Mouse (Mus musculus): ENCODE results near the gene Stam. TPM values are rescaled to one million over a fixed set of nuclear protein-coding genes. Genes with fewer than 3 reads are reported as not detected.
A peak's percentile ranks its signal among the peaks of the same experiment; 100 is the strongest.

The Stam gene
- polyA plus RNA-seq (2014; fragmentation: Nextera tagmentation; extraction: Ambion mirVana): 63.3 and 76.9 TPM in 2 replicates

DNA sequence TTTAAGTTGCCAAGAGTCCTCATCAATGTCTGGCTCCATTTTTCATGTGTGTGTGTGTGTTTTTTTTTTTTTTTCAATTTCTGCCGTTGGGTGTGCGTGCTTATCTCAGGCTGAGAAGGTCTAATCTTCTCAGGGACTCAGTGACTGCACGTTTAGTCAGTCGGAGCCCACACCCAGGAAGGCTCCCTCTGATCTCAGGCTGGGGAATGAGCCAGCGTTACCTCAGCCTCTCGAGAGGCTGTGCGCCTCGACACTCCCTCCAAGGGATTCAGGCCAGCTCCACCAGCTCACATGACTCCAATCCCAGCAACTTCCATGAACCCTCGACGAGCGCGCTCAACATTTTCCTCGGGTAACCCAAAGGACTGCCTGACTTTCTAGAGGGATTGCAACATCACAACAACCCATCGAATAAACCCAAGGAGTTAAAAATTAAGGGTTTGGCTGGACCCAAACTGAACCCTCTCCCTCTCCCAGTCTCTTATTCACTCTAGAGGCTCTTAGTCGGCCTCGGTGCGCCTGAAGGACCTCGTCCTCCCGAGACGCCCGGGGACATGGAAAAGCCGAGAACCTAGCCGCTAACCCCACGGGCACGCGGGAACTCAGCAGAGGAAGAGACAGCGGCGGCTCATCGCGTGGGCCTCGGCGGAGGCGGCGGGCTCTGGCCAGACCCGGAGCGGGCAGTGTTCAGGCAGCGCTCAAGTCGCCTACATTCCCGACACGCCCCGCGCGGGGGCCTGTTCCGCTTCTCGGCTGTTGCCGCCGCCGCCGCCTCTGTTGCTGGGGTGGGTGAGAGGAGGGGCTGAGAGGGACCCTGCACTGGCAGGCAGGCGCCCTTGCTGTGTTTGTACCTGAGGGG is at the start of gene Stam:
TSS of gene Stam (plus strand) at position 737 of the 859 bp plus-strand sequence.
- H3K4me1 ChIP-seq (ENCODE audit: control insufficient read depth, insufficient read depth, low read length): peaks cover 11% of the 10 kb centered on the region
- no peaks in the 10 kb centered on the region for H3K9me3 ChIP-seq (replicated peaks; ENCODE audit: control insufficient read depth, low read length)
- no peaks in the 10 kb centered on the region for H3K27me3 ChIP-seq (ENCODE audit: control insufficient read depth, insufficient read depth, low read length)
- no peaks in the 10 kb centered on the region for H3K36me3 ChIP-seq (ENCODE audit: control insufficient read depth, insufficient read depth, low read length)
- peak within 1 kb of the TSS; percentile 90 for H3K9ac ChIP-seq (ENCODE audit: low read depth, low read length)
- H3K27ac ChIP-seq (ENCODE audit: low read depth, low read length): peak within 1 kb of the TSS; percentile 97
- peak within 1 kb of the TSS; percentile 91 for H3K4me3 ChIP-seq (ENCODE audit: low read depth, low read length)
- peak within 1 kb of the TSS; percentile 63 for H3K4me2 ChIP-seq
- WGBS (ENCODE audit: insufficient replicate concordance): under 1% methylated on average over 45 of the region's 50 CpGs
- ATAC-seq (replicated peaks; ENCODE audit: insufficient number of reproducible peaks, low FRiP score, low TSS enrichment): peak; percentile 96

DNA sequence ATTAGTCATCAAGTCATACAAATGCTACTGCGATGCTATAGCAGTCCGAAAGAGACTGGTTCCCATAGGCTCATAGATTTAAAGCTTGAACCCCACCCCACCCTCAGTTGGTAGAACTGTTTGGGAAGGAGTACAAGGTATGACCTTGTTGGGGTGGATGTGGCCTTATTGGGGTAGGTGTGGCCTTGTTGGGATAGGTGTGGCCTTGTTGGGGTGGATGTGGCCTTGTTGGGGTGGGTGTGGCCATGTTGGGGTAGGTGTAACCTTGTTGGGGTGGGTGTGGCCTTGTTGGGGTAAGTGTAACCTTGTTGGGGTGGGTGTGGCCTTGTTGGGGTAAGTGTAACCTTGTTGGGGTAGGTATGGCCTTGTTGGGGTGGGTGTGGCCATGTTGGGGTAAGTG is 32.6 kb upstream of the Stam start:
- H3K27ac ChIP-seq (ENCODE audit: low read depth, low read length): no peak overlapping the region
- no peak overlapping the region for H3K4me2 ChIP-seq
- 97% methylated on average over 2 of the region's 2 CpGs for WGBS (ENCODE audit: insufficient replicate concordance)
- H3K4me3 ChIP-seq (ENCODE audit: low read depth, low read length): no peak overlapping the region
- no peaks in the 10 kb centered on the region for H3K9me3 ChIP-seq (replicated peaks; ENCODE audit: control insufficient read depth, low read length)
- H3K9ac ChIP-seq (ENCODE audit: low read depth, low read length): no peak overlapping the region
- no peaks in the 10 kb centered on the region for H3K27me3 ChIP-seq (ENCODE audit: control insufficient read depth, insufficient read depth, low read length)
- no peaks in the 10 kb centered on the region for H3K4me1 ChIP-seq (ENCODE audit: control insufficient read depth, insufficient read depth, low read length)
- ATAC-seq (replicated peaks; ENCODE audit: insufficient number of reproducible peaks, low FRiP score, low TSS enrichment): no peak
- 0 out of 2 replicates have a peak, but pooled peaks cover 2% of the 10 kb centered on the region for H3K36me3 ChIP-seq (ENCODE audit: control insufficient read depth, insufficient read depth, low read length)

DNA sequence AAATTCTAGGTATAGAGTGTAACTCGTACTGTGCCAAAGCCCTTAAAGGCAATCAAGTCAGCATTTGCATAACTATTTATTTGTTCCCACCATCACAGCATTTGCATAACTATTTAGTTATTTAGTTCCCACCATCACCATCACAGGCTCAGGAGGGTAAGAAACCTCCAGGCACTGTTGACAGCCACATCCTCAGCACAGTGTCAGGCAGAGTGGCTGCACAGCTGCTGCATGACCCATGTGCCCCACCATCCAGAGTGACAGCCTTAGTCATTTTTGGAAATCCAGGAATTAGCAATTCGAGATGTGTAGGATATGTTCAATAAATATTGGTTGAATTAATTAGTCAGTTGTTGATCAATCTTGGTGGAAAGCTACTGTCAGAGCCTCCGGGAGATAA is 30.9 kb upstream of the Stam start:
- H3K27ac ChIP-seq (ENCODE audit: low read depth, low read length): no peak overlapping the region
- no peak overlapping the region for H3K9ac ChIP-seq (ENCODE audit: low read depth, low read length)
- H3K4me1 ChIP-seq (ENCODE audit: control insufficient read depth, insufficient read depth, low read length): no peaks in the 10 kb centered on the region
- no peaks in the 10 kb centered on the region for H3K9me3 ChIP-seq (replicated peaks; ENCODE audit: control insufficient read depth, low read length)
- 88% methylated on average over 3 of the region's 3 CpGs for WGBS (ENCODE audit: insufficient replicate concordance)
- 0 out of 2 replicates have a peak, but pooled peaks cover 2% of the 10 kb centered on the region for H3K36me3 ChIP-seq (ENCODE audit: control insufficient read depth, insufficient read depth, low read length)
- no peak overlapping the region for H3K4me3 ChIP-seq (ENCODE audit: low read depth, low read length)
- no peak for ATAC-seq (replicated peaks; ENCODE audit: insufficient number of reproducible peaks, low FRiP score, low TSS enrichment)
- no peak overlapping the region for H3K4me2 ChIP-seq
- no peaks in the 10 kb centered on the region for H3K27me3 ChIP-seq (ENCODE audit: control insufficient read depth, insufficient read depth, low read length)

DNA sequence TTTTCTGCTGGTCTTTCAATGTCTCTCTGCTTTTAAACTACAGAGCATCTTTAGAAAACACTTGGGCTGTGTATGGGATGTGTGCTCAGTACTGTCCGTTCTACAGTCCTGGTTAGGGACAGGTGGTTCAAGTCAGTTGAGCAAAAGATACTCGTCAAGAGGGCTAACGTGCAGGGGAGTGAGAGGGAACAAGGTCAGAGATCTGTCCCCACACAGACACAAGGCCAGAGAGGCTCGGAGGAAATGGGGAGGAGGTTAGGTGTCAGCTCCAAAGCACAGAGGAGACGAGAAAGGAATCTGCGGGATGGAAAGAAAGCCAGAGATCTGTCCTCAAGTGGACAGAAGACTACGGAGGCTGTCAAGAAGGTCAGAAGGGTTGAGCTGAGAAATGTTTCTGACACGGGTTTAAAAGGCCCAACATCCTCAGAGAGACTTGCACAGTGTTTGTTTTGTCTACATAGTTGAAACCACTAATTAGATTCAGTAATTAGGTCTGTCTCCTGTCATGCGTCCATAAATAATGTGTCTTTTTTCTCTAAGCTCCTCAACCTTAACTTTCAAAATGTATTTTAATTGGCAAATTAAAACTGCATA is 30.2 kb upstream of the Stam start:
- ATAC-seq (replicated peaks; ENCODE audit: insufficient number of reproducible peaks, low FRiP score, low TSS enrichment): no peak
- WGBS (ENCODE audit: insufficient replicate concordance): 55% methylated on average over 9 of the region's 9 CpGs
- peaks cover 2% of the 10 kb centered on the region for H3K4me1 ChIP-seq (ENCODE audit: control insufficient read depth, insufficient read depth, low read length)
- H3K4me2 ChIP-seq: no peak overlapping the region
- H3K27me3 ChIP-seq (ENCODE audit: control insufficient read depth, insufficient read depth, low read length): no peaks in the 10 kb centered on the region
- H3K9me3 ChIP-seq (replicated peaks; ENCODE audit: control insufficient read depth, low read length): no peaks in the 10 kb centered on the region
- H3K36me3 ChIP-seq (ENCODE audit: control insufficient read depth, insufficient read depth, low read length): 0 out of 2 replicates have a peak, but pooled peaks cover 2% of the 10 kb centered on the region
- no peak overlapping the region for H3K9ac ChIP-seq (ENCODE audit: low read depth, low read length)
- no peak overlapping the region for H3K4me3 ChIP-seq (ENCODE audit: low read depth, low read length)
- H3K27ac ChIP-seq (ENCODE audit: low read depth, low read length): no peak overlapping the region

DNA sequence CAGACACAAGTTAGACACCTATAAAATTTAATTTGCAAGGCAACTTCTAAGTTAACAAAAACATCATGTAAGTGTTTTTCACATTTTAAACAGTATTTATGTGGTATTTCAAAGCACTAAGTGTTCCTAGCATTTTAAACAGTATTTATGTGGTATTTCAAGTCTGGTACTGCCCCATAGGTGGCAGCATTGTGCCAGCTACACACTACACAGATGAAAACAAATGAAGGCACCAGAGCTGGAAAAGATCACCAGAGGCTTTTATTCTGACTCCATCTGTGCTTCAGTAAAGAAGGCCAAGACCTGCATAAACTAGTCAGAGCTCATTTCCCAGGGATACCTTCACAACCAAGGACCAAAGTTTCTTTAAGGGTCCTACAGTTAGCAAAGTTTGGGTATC is 25.5 kb upstream of the Stam start:
- no peak for ATAC-seq (replicated peaks; ENCODE audit: insufficient number of reproducible peaks, low FRiP score, low TSS enrichment)
- no peak overlapping the region for H3K4me2 ChIP-seq
- H3K36me3 ChIP-seq (ENCODE audit: control insufficient read depth, insufficient read depth, low read length): no peaks in the 10 kb centered on the region
- H3K4me3 ChIP-seq (ENCODE audit: low read depth, low read length): no peak overlapping the region
- H3K9me3 ChIP-seq (replicated peaks; ENCODE audit: control insufficient read depth, low read length): no peaks in the 10 kb centered on the region
- H3K4me1 ChIP-seq (ENCODE audit: control insufficient read depth, insufficient read depth, low read length): peaks cover 9% of the 10 kb centered on the region
- no peak overlapping the region for H3K27ac ChIP-seq (ENCODE audit: low read depth, low read length)
- H3K27me3 ChIP-seq (ENCODE audit: control insufficient read depth, insufficient read depth, low read length): no peaks in the 10 kb centered on the region
- no peak overlapping the region for H3K9ac ChIP-seq (ENCODE audit: low read depth, low read length)

DNA sequence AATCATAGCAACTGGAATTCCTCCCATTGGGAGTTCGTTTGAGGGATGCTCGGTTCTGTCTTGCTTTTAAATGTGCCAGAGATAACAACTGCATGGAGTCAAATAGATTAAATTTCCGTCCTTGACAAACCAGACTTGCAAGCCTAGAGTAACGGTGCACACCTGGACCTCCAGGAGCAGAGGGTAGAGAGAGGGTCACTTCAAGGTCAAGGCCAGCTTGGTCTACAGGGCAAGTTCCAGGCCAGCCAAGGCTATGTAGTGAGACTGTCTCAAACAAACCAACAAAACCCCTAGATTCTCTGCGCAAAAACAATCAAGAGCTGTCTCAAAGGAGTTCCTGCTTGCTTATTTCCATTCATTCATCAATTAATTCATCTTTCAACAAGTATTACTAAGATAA is 25.1 kb upstream of the Stam start:
- Histone ChIP-seq H3K4me2 (no peak overlapping the region), H3K36me3 (ENCODE audit: control insufficient read depth, insufficient read depth, low read length) (no peaks in the 10 kb centered on the region), H3K27ac (ENCODE audit: low read depth, low read length) (peak overlapping the region; percentile 22; the same call in 1 of the 2 replicates), H3K9me3 (replicated peaks; ENCODE audit: control insufficient read depth, low read length) (no peaks in the 10 kb centered on the region), H3K4me3 (ENCODE audit: low read depth, low read length) (no peak overlapping the region), H3K9ac (ENCODE audit: low read depth, low read length) (no peak overlapping the region), H3K4me1 (ENCODE audit: control insufficient read depth, insufficient read depth, low read length) (peaks cover 12% of the 10 kb centered on the region), H3K27me3 (ENCODE audit: control insufficient read depth, insufficient read depth, low read length) (no peaks in the 10 kb centered on the region)
- WGBS (ENCODE audit: insufficient replicate concordance): 55% methylated on average over 5 of the region's 5 CpGs
- no peak for ATAC-seq (replicated peaks; ENCODE audit: insufficient number of reproducible peaks, low FRiP score, low TSS enrichment)

DNA sequence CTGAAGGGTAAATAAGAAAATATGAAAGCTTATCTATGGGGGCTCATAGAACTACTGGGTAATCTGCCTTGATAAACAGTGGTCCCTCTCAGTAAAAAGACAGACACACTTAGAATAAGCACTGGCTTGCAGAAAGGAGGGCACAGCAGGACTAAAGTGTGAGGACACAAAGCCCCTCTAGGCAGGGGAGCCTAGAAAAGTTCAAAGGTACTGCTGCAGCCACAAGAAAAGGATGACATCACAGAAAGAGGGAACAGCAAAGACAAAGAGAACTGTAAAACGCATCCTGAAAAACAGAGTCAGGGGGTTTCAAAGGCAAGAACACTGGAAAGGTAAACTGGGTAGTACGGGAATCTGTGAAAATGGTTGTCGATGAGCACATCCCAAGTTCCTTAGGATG is 20.3 kb upstream of the Stam start:
- H3K4me2 ChIP-seq: peak overlapping the region; percentile 73
- no peaks in the 10 kb centered on the region for H3K9me3 ChIP-seq (replicated peaks; ENCODE audit: control insufficient read depth, low read length)
- H3K27ac ChIP-seq (ENCODE audit: low read depth, low read length): no peak overlapping the region
- no peak for ATAC-seq (replicated peaks; ENCODE audit: insufficient number of reproducible peaks, low FRiP score, low TSS enrichment)
- peaks cover 18% of the 10 kb centered on the region for H3K4me1 ChIP-seq (ENCODE audit: control insufficient read depth, insufficient read depth, low read length)
- peak overlapping the region; percentile 61 for H3K9ac ChIP-seq (ENCODE audit: low read depth, low read length)
- H3K27me3 ChIP-seq (ENCODE audit: control insufficient read depth, insufficient read depth, low read length): no peaks in the 10 kb centered on the region
- H3K36me3 ChIP-seq (ENCODE audit: control insufficient read depth, insufficient read depth, low read length): no peaks in the 10 kb centered on the region
- whole genome bisulfite sequencing (ENCODE audit: insufficient replicate concordance): 61% methylated on average over 3 of the region's 3 CpGs
- no peak overlapping the region for H3K4me3 ChIP-seq (ENCODE audit: low read depth, low read length)

DNA sequence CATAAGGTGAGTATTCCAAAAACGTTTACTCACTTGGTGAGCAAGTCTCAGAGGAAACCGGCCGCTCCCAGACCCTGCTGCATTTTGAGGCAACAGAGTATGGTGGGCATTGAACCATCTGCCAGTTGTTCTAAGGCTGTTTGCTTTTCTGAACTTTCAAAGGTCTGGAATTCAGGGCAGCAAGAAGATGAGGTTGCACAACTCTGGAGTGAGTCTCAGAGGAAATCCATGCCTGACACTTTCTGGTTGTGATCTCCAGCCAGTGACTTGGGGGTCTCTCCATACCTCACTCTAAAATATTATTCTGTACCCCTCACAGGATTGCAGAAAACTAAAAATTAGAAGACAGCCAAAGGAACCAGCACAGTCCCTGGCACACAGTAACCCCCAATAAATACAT is 19.7 kb upstream of the Stam start:
- peaks cover 13% of the 10 kb centered on the region for H3K4me1 ChIP-seq (ENCODE audit: control insufficient read depth, insufficient read depth, low read length)
- H3K4me2 ChIP-seq: peak overlapping the region; percentile 73
- no peak for ATAC-seq (replicated peaks; ENCODE audit: insufficient number of reproducible peaks, low FRiP score, low TSS enrichment)
- no peaks in the 10 kb centered on the region for H3K9me3 ChIP-seq (replicated peaks; ENCODE audit: control insufficient read depth, low read length)
- H3K4me3 ChIP-seq (ENCODE audit: low read depth, low read length): peak overlapping the region; percentile 77
- H3K36me3 ChIP-seq (ENCODE audit: control insufficient read depth, insufficient read depth, low read length): no peaks in the 10 kb centered on the region
- peak overlapping the region; percentile 61; the same call in 1 of the 2 replicates for H3K9ac ChIP-seq (ENCODE audit: low read depth, low read length)
- WGBS (ENCODE audit: insufficient replicate concordance): 49% methylated on average over 3 of the region's 3 CpGs
- peak overlapping the region; percentile 97; the same call in 1 of the 2 replicates for H3K27ac ChIP-seq (ENCODE audit: low read depth, low read length)
- no peaks in the 10 kb centered on the region for H3K27me3 ChIP-seq (ENCODE audit: control insufficient read depth, insufficient read depth, low read length)
